Mouse (Mus musculus) stomach, embryonic 16.5 days (tissue): ENCODE measurements around the gene Tmem251. TPM values are rescaled to one million over a fixed set of nuclear protein-coding genes. Genes with fewer than 3 reads are reported as not detected.

ENCODE experiments used
- ATAC-seq: fragments of 200-750 bp; cut with Nextera tagmentation; 2 replicates; pipeline ENCODE4 v1.8.0; 2017; ENCODE audit warnings: moderate number of reproducible peaks, moderate TSS enrichment; ENCODE audit not compliant: insufficient read depth, low FRiP score
- H3K27ac ChIP-seq: fragments of 300-500 bp; sonication (generic); 2 replicates; pipeline ENCODE4 v1.5.1; 2014; ENCODE audit warnings: low read length
- H3K27me3 ChIP-seq: fragments of 300-500 bp; sonication (generic); 2 replicates; pipeline ENCODE4 v1.6.1; 2014; ENCODE audit warnings: low read length, control low read depth, mixed read lengths; ENCODE audit not compliant: control insufficient read depth, insufficient read depth
- H3K36me3 ChIP-seq: fragments of 300-500 bp; sonication (generic); 2 replicates; pipeline ENCODE4 v1.6.1; 2014; ENCODE audit warnings: low read length; ENCODE audit not compliant: control insufficient read depth, insufficient read depth
- H3K4me1 ChIP-seq: fragments of 300-500 bp; sonication (generic); 2 replicates; pipeline ENCODE4 v1.6.1; 2014; ENCODE audit warnings: low read length, control low read depth, mixed read lengths; ENCODE audit not compliant: control insufficient read depth, insufficient read depth
- H3K4me2 ChIP-seq: fragments of 300-500 bp; sonication (generic); 2 replicates; pipeline ENCODE4 v1.6.1; 2014; ENCODE audit warnings: low read depth, low read length, mixed read lengths
- H3K4me3 ChIP-seq: fragments of 300-500 bp; sonication (generic); replicated peaks from 2 replicates; pipeline ENCODE4 v1.5.1; 2014; ENCODE audit warnings: mild to moderate bottlenecking, low read length
- H3K9ac ChIP-seq: fragments of 300-500 bp; sonication (generic); 2 replicates; pipeline ENCODE4 v1.6.1; 2014; ENCODE audit warnings: low read length
- H3K9me3 ChIP-seq: fragments of 300-500 bp; sonication (generic); replicated peaks from 2 replicates; pipeline ENCODE4 v1.6.1; 2016; ENCODE audit warnings: low read length, control low read depth; ENCODE audit not compliant: control insufficient read depth
- WGBS: fragments of 180-500 bp; shearing (Covaris S2); extraction: QIAGEN DNeasy Blood & Tissue Kit; methylation state at CpG from one replicate; pipeline ENCODE4 v1.1.7; 2014; 5-methylcytosine and 5-hydroxymethylcytosine counted together
- polyA plus RNA-seq: library from polyadenylated mRNA; unstranded; fragments of >200 nt; fragmentation: Nextera tagmentation; extraction: Ambion mirVana; gene quantifications from 2 replicates; pipeline ENCODE4 v1.2.1, GENCODE M21; 2015

Gene Tmem251
- polyA plus RNA-seq, 1 experiment from 2014 or later, result 9.6 TPM

DNA sequence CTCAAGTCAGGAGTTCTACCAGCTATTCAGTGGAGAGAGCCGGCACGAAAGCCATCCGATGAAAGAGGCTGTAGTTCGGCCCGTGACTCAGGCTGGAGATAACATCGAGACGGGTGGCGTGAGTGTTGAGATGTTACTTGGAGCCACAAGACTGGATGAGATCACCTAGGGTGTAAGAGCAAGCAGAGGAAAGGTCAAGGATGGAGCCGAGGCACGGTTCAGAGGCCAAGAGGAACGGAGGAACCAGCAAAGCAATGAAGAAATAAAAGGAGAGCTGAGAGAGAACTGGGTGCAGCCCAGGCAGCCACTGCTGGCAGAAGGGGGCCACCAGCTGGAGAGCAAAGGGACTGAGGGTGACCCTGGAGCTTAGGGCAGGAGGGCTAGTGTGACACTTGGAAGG, 35.3 kb upstream of the Tmem251 start:
- WGBS, result 68% methylated on average over 11 of the region's 11 CpGs
- H3K9ac ChIP-seq, result peak overlapping the region; percentile 22; the same call in 1 of the 2 replicates
- no peaks in the 10 kb centered on the region for H3K9me3 ChIP-seq
- no peak overlapping the region for H3K4me2 ChIP-seq
- peaks cover 18% of the 10 kb centered on the region for H3K4me1 ChIP-seq
- no peak for ATAC-seq
- H3K36me3 ChIP-seq, result no peaks in the 10 kb centered on the region
- H3K27ac ChIP-seq, result peak overlapping the region; percentile 36; the same call in 1 of the 2 replicates
- no peak overlapping the region for H3K4me3 ChIP-seq
- H3K27me3 ChIP-seq, result no peaks in the 10 kb centered on the region

DNA sequence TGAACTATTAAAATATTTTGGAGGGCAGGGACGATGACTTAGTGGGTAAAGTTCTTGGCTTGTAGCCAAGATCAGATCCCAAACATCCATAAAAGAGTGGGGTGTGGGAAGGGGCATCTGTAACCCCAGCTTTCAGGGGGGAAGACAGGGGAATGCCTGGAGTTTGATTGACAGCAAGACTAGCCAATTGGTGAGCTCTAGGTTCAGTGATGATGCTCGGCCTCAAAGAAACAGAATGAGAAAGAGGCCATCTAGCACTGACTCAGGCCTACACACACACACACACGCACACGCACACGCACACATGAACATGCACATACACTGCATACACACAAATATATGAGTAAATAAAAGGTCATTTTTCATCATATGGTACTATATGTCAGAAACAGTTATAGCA, 33.7 kb upstream of the Tmem251 start:
- Histone ChIP-seq H3K9ac (no peak overlapping the region), H3K4me2 (no peak overlapping the region), H3K36me3 (no peaks in the 10 kb centered on the region), H3K27ac (no peak overlapping the region), H3K27me3 (no peaks in the 10 kb centered on the region), H3K9me3 (no peaks in the 10 kb centered on the region), H3K4me3 (no peak overlapping the region), H3K4me1 (peaks cover 9% of the 10 kb centered on the region)
- WGBS, result 78% methylated on average over 5 of the region's 5 CpGs
- no peak for ATAC-seq

DNA sequence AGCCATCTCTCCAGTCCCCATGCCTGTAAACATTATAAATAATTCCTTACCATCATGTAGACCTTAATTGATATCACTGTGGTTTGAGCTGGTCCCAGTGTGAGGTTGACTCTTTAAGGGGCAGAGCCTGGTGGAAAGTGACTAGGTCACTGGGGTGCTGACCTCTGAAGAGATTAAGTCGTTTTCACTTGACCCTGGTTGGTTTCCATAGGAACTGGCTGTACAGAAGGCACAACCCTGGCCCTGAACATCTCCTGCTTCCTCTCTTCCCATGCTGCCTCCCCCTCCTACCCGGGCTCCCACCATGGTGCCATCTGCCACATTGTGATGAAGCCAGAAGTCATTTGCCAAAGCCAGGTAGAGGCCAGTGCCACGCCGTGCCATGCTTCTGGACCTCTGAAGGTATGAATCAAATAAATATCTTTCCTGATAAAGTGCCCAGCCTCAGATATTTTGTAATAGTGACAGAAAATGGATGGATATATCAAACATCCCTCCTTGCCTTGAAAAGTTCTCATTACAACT, 32.6 kb upstream of the Tmem251 start:
- no peak overlapping the region for H3K27ac ChIP-seq
- H3K4me2 ChIP-seq, result no peak overlapping the region
- H3K4me3 ChIP-seq, result no peak overlapping the region
- no peaks in the 10 kb centered on the region for H3K9me3 ChIP-seq
- no peaks in the 10 kb centered on the region for H3K27me3 ChIP-seq
- no peak overlapping the region for H3K9ac ChIP-seq
- 66% methylated on average over 4 of the region's 4 CpGs for WGBS
- no peaks in the 10 kb centered on the region for H3K36me3 ChIP-seq
- H3K4me1 ChIP-seq, result peaks cover under 1% of the 10 kb centered on the region
- no peak for ATAC-seq

DNA sequence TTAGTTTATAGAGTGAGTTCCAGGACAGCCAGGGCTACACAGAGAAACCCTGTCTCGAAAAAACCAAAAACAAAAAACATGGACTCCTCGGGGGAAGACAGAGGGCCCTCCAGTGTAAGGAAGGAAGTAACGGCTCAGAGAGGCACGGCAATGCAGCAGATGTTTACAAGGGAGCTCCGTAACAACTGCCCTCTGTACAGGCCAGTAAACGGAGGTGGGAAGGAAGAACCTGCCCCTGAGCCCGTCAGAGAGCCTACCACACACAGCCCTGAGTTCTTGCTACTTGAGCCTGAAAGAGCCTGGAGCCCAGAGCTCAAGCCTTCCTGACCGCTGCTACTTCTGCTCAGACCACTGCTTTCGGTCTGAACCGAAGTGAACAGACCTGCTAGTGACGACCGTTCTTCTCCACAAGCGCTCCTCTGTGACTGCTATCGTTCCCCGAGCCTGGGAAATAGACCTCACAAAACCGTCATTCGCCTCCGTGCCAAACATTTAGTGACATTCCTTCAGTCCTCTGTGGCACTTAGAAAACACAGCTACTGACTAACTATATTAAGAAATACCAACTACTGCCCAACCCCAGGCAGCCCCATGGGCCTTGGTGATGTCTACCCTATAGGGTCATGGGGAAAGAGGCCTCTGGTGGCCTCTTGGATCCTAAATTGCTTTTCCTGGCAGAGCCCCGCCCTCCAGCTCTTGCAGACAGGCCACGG, 30.3 kb upstream of the Tmem251 start:
- ATAC-seq, result no peak
- H3K4me2 ChIP-seq, result no peak overlapping the region
- H3K9ac ChIP-seq, result no peak overlapping the region
- H3K4me1 ChIP-seq, result no peaks in the 10 kb centered on the region
- H3K4me3 ChIP-seq, result no peak overlapping the region
- WGBS, result 65% methylated on average over 20 of the region's 20 CpGs
- H3K9me3 ChIP-seq, result no peaks in the 10 kb centered on the region
- H3K36me3 ChIP-seq, result no peaks in the 10 kb centered on the region
- H3K27me3 ChIP-seq, result no peaks in the 10 kb centered on the region
- no peak overlapping the region for H3K27ac ChIP-seq

DNA sequence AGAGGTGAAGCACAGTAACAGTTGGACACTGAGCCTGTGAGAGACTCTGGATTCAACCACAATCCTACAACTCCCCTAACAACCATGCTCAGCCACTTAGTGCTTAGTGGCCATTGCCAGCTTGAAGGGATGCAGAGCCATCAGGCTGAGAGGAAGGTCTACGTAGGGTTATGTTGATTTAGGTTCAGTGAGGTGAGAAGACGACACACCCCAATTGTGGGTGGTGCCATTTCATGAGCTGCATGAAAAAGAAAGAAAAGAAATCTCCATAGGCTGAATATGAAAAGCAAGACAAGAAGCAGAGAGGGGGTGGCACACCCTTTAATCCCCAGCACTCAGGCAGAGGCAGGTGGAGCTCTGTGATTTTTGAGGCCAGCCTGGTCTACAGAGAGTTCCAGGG, 29.4 kb upstream of the Tmem251 start:
- H3K9ac ChIP-seq, result no peak overlapping the region
- no peak overlapping the region for H3K27ac ChIP-seq
- no peak overlapping the region for H3K4me2 ChIP-seq
- H3K36me3 ChIP-seq, result no peaks in the 10 kb centered on the region
- H3K9me3 ChIP-seq, result no peaks in the 10 kb centered on the region
- H3K4me3 ChIP-seq, result no peak overlapping the region
- ATAC-seq, result no peak
- no peaks in the 10 kb centered on the region for H3K27me3 ChIP-seq
- WGBS, result 38% methylated on average over 2 of the region's 2 CpGs
- no peaks in the 10 kb centered on the region for H3K4me1 ChIP-seq

DNA sequence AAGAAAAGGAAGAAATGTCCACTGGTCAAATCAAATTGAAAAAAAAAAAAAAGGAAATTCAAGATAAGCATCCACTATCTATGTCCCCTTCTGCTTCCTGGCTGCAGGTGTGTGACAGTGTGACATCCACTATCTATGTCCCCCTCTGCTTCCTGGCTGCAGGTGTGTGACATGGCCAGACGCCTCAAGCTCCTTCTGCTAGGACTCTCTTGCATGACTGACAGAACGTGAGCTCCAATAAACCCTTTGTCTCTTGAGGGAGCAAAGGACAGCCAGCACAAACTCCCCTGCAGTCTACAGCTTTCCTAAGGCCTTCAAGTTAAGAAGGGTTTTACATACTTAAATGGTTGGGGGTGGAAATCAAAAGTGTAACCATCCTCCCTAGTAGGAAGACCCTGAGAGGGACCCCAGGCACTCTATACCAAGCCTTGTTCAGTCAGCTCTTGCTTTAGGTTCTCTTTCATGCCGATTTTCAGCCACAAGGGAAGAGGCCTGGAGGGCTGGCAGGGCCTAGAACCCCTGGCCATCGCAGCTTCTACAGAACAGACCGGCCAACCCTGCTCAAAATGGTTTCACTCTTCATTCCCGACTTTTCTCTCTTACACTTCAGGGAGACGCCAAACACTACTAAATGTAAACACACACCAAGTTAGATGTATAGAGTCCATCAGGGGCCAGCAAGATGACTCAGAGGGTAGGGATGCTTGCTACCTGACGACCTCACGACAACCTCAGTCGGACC, 28.7 kb upstream of the Tmem251 start:
- Histone ChIP-seq H3K4me3 (no peak overlapping the region), H3K9me3 (no peaks in the 10 kb centered on the region), H3K27ac (no peak overlapping the region), H3K9ac (no peak overlapping the region), H3K27me3 (no peaks in the 10 kb centered on the region), H3K36me3 (no peaks in the 10 kb centered on the region), H3K4me2 (no peak overlapping the region), H3K4me1 (no peaks in the 10 kb centered on the region)
- WGBS, result 74% methylated on average over 10 of the region's 10 CpGs
- ATAC-seq, result no peak

DNA sequence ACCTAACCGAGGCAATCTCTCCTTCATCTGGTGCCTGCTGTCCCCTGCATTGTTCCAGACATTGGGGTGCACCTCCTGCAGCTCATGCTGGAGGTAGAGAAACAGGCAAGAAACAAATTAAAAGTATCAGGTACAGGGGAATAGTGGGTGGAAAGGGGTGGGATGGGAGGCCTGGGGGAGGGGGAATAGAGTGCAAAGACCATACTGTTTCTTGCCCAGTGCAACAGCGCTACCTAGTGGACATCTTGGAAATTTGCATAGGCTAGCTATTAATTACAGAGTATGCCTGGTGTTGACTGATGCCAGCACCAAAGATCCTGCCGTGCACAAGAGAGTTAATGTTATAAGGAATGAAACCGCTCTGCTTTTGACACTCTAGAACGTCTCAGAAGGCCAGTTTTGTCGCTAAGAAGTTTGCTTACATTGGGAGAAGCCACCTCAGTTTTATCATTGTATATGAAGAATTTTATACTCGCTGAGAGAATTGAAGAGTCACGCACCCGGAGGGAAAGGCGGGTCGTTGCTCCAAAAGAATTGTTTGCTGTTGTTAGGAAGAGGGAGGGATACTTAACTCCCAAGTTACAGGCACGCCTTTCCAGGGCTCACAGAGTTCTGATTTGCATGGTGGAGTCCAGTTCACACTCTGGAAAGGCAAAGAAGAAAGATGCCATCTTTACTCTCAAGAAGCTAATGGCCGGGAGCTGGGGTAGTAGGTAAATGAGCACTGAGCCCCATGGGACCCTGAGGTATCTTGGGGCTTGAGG, 23.8 kb upstream of the Tmem251 start:
- Histone ChIP-seq H3K27ac (no peak overlapping the region), H3K4me3 (no peak overlapping the region), H3K4me2 (peak overlapping the region; percentile 39), H3K9ac (0 out of 2 replicates have a peak overlapping the region, but pooled peaks have one; percentile 12), H3K4me1 (no peaks in the 10 kb centered on the region), H3K27me3 (no peaks in the 10 kb centered on the region), H3K9me3 (no peaks in the 10 kb centered on the region), H3K36me3 (no peaks in the 10 kb centered on the region)
- 20% methylated on average over 13 of the region's 13 CpGs for WGBS
- peak; percentile 71 for ATAC-seq

DNA sequence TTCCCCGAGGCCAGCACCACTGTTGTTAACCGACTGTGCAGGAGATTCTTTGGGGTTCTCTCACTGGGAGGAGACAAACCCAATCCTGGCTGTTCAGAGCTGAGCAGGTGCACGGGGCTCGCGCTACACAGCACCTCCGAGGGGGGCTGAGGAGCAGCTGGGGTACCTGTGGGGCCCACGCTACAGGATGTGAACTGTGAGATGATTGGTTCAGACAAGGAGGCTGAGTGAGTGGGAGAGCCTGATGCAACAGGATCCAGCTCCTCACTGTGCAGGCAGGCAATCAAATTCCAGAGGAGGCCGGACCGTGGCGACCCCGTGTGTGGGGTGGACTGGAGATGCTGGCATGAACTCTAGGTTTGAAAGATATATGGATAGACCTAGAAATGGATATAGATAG, 21.1 kb upstream of the Tmem251 start:
- no peak overlapping the region for H3K9ac ChIP-seq
- peaks cover 3% of the 10 kb centered on the region; the same call in 1 of the 2 replicates for H3K4me1 ChIP-seq
- no peaks in the 10 kb centered on the region for H3K9me3 ChIP-seq
- no peak overlapping the region for H3K4me3 ChIP-seq
- no peak overlapping the region for H3K27ac ChIP-seq
- ATAC-seq, result no peak
- WGBS, result 51% methylated on average over 11 of the region's 11 CpGs
- H3K36me3 ChIP-seq, result no peaks in the 10 kb centered on the region
- H3K4me2 ChIP-seq, result no peak overlapping the region
- H3K27me3 ChIP-seq, result no peaks in the 10 kb centered on the region

DNA sequence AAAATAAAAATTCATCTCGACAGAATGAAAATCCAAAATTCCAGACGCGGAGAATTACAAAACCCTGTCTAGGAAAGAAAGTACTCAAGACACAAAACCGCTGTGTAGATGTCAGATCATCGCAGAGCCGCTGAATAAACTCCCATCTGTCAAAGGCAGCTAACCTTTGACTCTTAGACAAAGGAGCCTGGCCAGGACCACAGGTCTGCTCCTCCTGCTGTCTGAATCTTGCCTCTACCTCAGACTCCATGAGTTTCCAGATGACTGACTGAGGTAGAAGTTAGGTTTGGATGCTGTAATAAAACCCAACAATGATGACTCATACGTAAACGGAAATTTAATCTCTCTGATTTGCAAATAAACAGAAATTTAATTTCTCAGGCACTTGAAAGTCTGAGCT, 20.6 kb upstream of the Tmem251 start:
- ATAC-seq, result no peak
- Histone ChIP-seq H3K9ac (no peak overlapping the region), H3K9me3 (no peaks in the 10 kb centered on the region), H3K4me1 (peaks cover 3% of the 10 kb centered on the region; the same call in 1 of the 2 replicates), H3K27me3 (no peaks in the 10 kb centered on the region), H3K4me2 (no peak overlapping the region), H3K4me3 (no peak overlapping the region), H3K27ac (no peak overlapping the region), H3K36me3 (no peaks in the 10 kb centered on the region)
- WGBS, result 58% methylated on average over 8 of the region's 8 CpGs
